8 mouse cellular contexts compared by ENCODE assay signal in the genomic region with DNA sequence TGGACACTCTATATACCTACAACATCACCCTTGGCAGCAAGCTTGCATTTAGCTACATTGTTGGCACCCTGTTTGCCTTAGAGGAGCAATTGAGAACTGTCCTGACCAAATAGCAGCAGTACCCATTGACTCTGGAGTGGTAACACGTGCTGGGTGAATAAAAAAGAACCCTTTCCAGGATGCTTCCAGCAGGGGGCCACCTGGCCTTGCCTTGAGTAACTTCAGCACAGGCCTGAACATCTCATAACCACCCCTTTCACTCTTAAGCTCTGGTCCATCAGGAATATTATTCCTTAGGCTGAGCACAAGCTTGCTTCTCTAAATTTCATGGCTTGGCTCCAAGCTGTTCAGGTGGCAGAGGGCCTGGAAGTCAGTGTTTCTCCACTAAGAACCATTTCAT. TPM values are rescaled to one million over a fixed set of nuclear protein-coding genes. Genes with fewer than 3 reads are reported as not detected.
DNase-seq lines count a peak whose midpoint lies in the region; ATAC-seq lines count a peak whose summit lies in the region.

No protein-coding gene starts in this region.

- no peak overlapping the region for H3K4me3 ChIP-seq in forebrain, embryonic 11.5 days (ENCODE audit: low read depth, low read length)
- H3K4me3 ChIP-seq in forebrain, embryonic 10.5 days = no peak overlapping the region
- no peak overlapping the region for H3K4me3 ChIP-seq in forebrain, embryonic 16.5 days (replicated peaks; ENCODE audit: low read length)
- no peak overlapping the region for H3K4me3 ChIP-seq in intestine, embryonic 14.5 days (ENCODE audit: low read depth, low read length)
- no peak overlapping the region for H3K4me3 ChIP-seq in midbrain, embryonic 11.5 days (ENCODE audit: low read depth, low read length)

- peak; percentile 48; the same call in 1 of the 2 replicates for ATAC-seq in forebrain, embryonic 11.5 days (replicated peaks; ENCODE audit: low FRiP score)
- ATAC-seq in forebrain, embryonic 16.5 days = peak; percentile 41
- ATAC-seq in intestine, embryonic 14.5 days (replicated peaks; ENCODE audit: low FRiP score, low TSS enrichment, low read depth) = peak; percentile 68
- peak; percentile 70; the same call in 1 of the 2 replicates for ATAC-seq in midbrain, embryonic 11.5 days (ENCODE audit: low FRiP score)

- H3K27me3 ChIP-seq in forebrain, embryonic 11.5 days (ENCODE audit: control insufficient read depth, insufficient read depth, low read length) = no peaks in the 10 kb centered on the region
- no peaks in the 10 kb centered on the region for H3K27me3 ChIP-seq in forebrain, embryonic 10.5 days (ENCODE audit: poor library complexity, severe bottlenecking)
- H3K27me3 ChIP-seq in forebrain, embryonic 16.5 days (replicated peaks; ENCODE audit: control insufficient read depth, insufficient read depth, low read length) = no peaks in the 10 kb centered on the region
- no peaks in the 10 kb centered on the region for H3K27me3 ChIP-seq in intestine, embryonic 14.5 days (replicated peaks; ENCODE audit: control insufficient read depth, insufficient read depth, low read length)
- H3K27me3 ChIP-seq in midbrain, embryonic 11.5 days (ENCODE audit: control insufficient read depth, insufficient read depth, low read length) = no peaks in the 10 kb centered on the region

- no peaks in the 10 kb centered on the region for H3K36me3 ChIP-seq in forebrain, embryonic 11.5 days (ENCODE audit: control insufficient read depth, insufficient read depth, low read length)
- peaks cover 23% of the 10 kb centered on the region for H3K36me3 ChIP-seq in forebrain, embryonic 10.5 days (replicated peaks)
- no peaks in the 10 kb centered on the region for H3K36me3 ChIP-seq in forebrain, embryonic 16.5 days (ENCODE audit: control insufficient read depth, insufficient read depth)
- H3K36me3 ChIP-seq in intestine, embryonic 14.5 days (ENCODE audit: control insufficient read depth, insufficient read depth, low read length) = peaks cover 10% of the 10 kb centered on the region
- H3K36me3 ChIP-seq in midbrain, embryonic 11.5 days (ENCODE audit: control insufficient read depth, insufficient read depth, low read length) = no peaks in the 10 kb centered on the region

- H3K27ac ChIP-seq in forebrain, embryonic 11.5 days (ENCODE audit: low read depth, low read length) = no peak overlapping the region
- no peak overlapping the region for H3K27ac ChIP-seq in forebrain, embryonic 10.5 days
- H3K27ac ChIP-seq in forebrain, embryonic 16.5 days (ENCODE audit: low read length) = no peak overlapping the region
- H3K27ac ChIP-seq in intestine, embryonic 14.5 days (ENCODE audit: low read depth) = no peak overlapping the region
- no peak overlapping the region for H3K27ac ChIP-seq in midbrain, embryonic 11.5 days (ENCODE audit: low read depth, low read length)

- H3K4me2 ChIP-seq in forebrain, embryonic 11.5 days (ENCODE audit: low read depth, low read length, severe bottlenecking) = no peak overlapping the region
- H3K4me2 ChIP-seq in forebrain, embryonic 16.5 days (ENCODE audit: low read length) = no peak overlapping the region
- no peak overlapping the region for H3K4me2 ChIP-seq in intestine, embryonic 14.5 days (ENCODE audit: low read length)
- no peak overlapping the region for H3K4me2 ChIP-seq in midbrain, embryonic 11.5 days

- H3K9me3 ChIP-seq in forebrain, embryonic 11.5 days (ENCODE audit: control insufficient read depth, low read length) = no peaks in the 10 kb centered on the region
- H3K9me3 ChIP-seq in forebrain, embryonic 10.5 days = no peaks in the 10 kb centered on the region
- H3K9me3 ChIP-seq in forebrain, embryonic 16.5 days (ENCODE audit: control insufficient read depth, low read length) = no peaks in the 10 kb centered on the region
- H3K9me3 ChIP-seq in intestine, embryonic 14.5 days (ENCODE audit: control insufficient read depth, low read length) = no peaks in the 10 kb centered on the region
- H3K9me3 ChIP-seq in midbrain, embryonic 11.5 days (ENCODE audit: control insufficient read depth, low read length) = no peaks in the 10 kb centered on the region

- 18% methylated on average over 1 of the region's 1 CpGs for WGBS in forebrain, embryonic 11.5 days
- 33% methylated on average over 1 of the region's 1 CpGs for WGBS in forebrain, embryonic 10.5 days
- 7% methylated on average over 1 of the region's 1 CpGs for WGBS in forebrain, embryonic 16.5 days
- WGBS in intestine, embryonic 14.5 days = 24% methylated on average over 1 of the region's 1 CpGs
- WGBS in midbrain, embryonic 11.5 days = 15% methylated on average over 1 of the region's 1 CpGs

- peak; percentile 63 for DNase-seq in forebrain, embryonic 11.5 days (ENCODE audit: low spot score)
- no peak for DNase-seq in forebrain, embryonic 10.5 days (ENCODE audit: extremely low spot score, low spot score)
- peak; percentile 16 for DNase-seq in c-Kit-positive CD71-positive TER-119-negative erythroid progenitor cells, embryonic 14.5 days (ENCODE audit: low read depth)
- DNase-seq in intestine, embryonic 14.5 days (ENCODE audit: low spot score) = peak; percentile 62
- peak; percentile 58 to 62 for DNase-seq in left cerebral cortex, postnatal 10 days (ENCODE audit: extremely low spot score in 1 of 2, low spot score in 2 of 2)
- no peak for DNase-seq in midbrain, embryonic 11.5 days (ENCODE audit: low spot score, missing footprints)
- DNase-seq in spleen, postnatal 36 days (ENCODE audit: low spot score in 2 of 2) = peak; percentile 25 to 35

- no peaks in the 10 kb centered on the region for H3K4me1 ChIP-seq in forebrain, embryonic 11.5 days (replicated peaks; ENCODE audit: control insufficient read depth, insufficient read depth, low read length)
- H3K4me1 ChIP-seq in forebrain, embryonic 10.5 days = peaks cover 9% of the 10 kb centered on the region
- peaks cover 8% of the 10 kb centered on the region for H3K4me1 ChIP-seq in forebrain, embryonic 16.5 days (replicated peaks; ENCODE audit: control insufficient read depth, insufficient read depth, low read length)
- no peaks in the 10 kb centered on the region for H3K4me1 ChIP-seq in intestine, embryonic 14.5 days (replicated peaks; ENCODE audit: control insufficient read depth, insufficient read depth, low read length)
- H3K4me1 ChIP-seq in midbrain, embryonic 11.5 days (ENCODE audit: control insufficient read depth, insufficient read depth, low read length) = no peaks in the 10 kb centered on the region

- no peak overlapping the region for H3K9ac ChIP-seq in forebrain, embryonic 11.5 days (ENCODE audit: low read length)
- no peak overlapping the region for H3K9ac ChIP-seq in forebrain, embryonic 16.5 days (replicated peaks; ENCODE audit: low read depth, low read length)
- no peak overlapping the region for H3K9ac ChIP-seq in intestine, embryonic 14.5 days (ENCODE audit: low read length)
- no peak overlapping the region for H3K9ac ChIP-seq in midbrain, embryonic 11.5 days (ENCODE audit: low read length)

- intact Hi-C loops in left cerebral cortex, postnatal 10 days (cut with DNase I) = loop anchor here (5.0 kb wide), 1 partner anchor 289 kb away; no protein-coding TSS in a partner anchor

RNA-seq across cellular contexts. Expression of a gene that starts 30.5 kb away (rescaled TPM):
- polyA plus RNA-seq in forebrain, embryonic 11.5 days (2014; fragmentation: Nextera tagmentation; extraction: Ambion mirVana) = 31.8 and 37.2 TPM in 2 replicates
- polyA plus RNA-seq in forebrain, embryonic 10.5 days (2016; fragmentation: Nextera tagmentation; extraction: Ambion mirVana) = 23.5 and 26.3 TPM in 2 replicates
- 40.3 and 42.1 TPM in 2 replicates for polyA plus RNA-seq in forebrain, embryonic 16.5 days (2015; fragmentation: Nextera tagmentation; extraction: Ambion mirVana)
- 26.8 and 28.0 TPM in 2 replicates for polyA plus RNA-seq in intestine, embryonic 14.5 days (2014; fragmentation: Nextera tagmentation; extraction: Ambion mirVana)
- total RNA-seq in left cerebral cortex, postnatal 10 days (2021) = 10 to 100 TPM; 34.8 to 52.1 TPM
- polyA plus RNA-seq in midbrain, embryonic 11.5 days (2014; fragmentation: Nextera tagmentation; extraction: Ambion mirVana) = 39.8 and 41.6 TPM in 2 replicates

RNA-seq across cellular contexts. Expression of a gene that starts 39.8 kb away (rescaled TPM):
- polyA plus RNA-seq in forebrain, embryonic 11.5 days (2014; fragmentation: Nextera tagmentation; extraction: Ambion mirVana) = 5.9 and 6.5 TPM in 2 replicates
- 5.9 and 7.4 TPM in 2 replicates for polyA plus RNA-seq in forebrain, embryonic 10.5 days (2016; fragmentation: Nextera tagmentation; extraction: Ambion mirVana)
- polyA plus RNA-seq in forebrain, embryonic 16.5 days (2015; fragmentation: Nextera tagmentation; extraction: Ambion mirVana) = 6.2 and 6.5 TPM in 2 replicates
- 31.4 and 37.9 TPM in 2 replicates for polyA plus RNA-seq in intestine, embryonic 14.5 days (2014; fragmentation: Nextera tagmentation; extraction: Ambion mirVana)
- total RNA-seq in left cerebral cortex, postnatal 10 days (2021) = 10 to 100 TPM; 16.6 to 17.2 TPM
- 5.2 and 5.5 TPM in 2 replicates for polyA plus RNA-seq in midbrain, embryonic 11.5 days (2014; fragmentation: Nextera tagmentation; extraction: Ambion mirVana)

Comparison
In these comparisons a context has a peak if more than half of its experiments do, and no peak if none do; other contexts are left out.
1. DNase-seq: peak in forebrain, embryonic 11.5 days (single experiment), c-Kit-positive CD71-positive TER-119-negative erythroid progenitor cells, embryonic 14.5 days (single experiment), intestine, embryonic 14.5 days (single experiment), left cerebral cortex, postnatal 10 days (2 of 2) and spleen, postnatal 36 days (2 of 2); none in forebrain, embryonic 10.5 days (single experiment) and midbrain, embryonic 11.5 days (single experiment).
2. Peak in every context shown above with its lines, with median percentiles within 50 percentile points of each other: ATAC-seq.